Mouse (Mus musculus): Measurements from ENCODE around the gene Trpv5. TPM values are rescaled to one million over a fixed set of nuclear protein-coding genes. Genes with fewer than 3 reads are reported as not detected.

The Trpv5 gene
- total and polyA plus RNA-seq, 3 experiments = not detected

DNA sequence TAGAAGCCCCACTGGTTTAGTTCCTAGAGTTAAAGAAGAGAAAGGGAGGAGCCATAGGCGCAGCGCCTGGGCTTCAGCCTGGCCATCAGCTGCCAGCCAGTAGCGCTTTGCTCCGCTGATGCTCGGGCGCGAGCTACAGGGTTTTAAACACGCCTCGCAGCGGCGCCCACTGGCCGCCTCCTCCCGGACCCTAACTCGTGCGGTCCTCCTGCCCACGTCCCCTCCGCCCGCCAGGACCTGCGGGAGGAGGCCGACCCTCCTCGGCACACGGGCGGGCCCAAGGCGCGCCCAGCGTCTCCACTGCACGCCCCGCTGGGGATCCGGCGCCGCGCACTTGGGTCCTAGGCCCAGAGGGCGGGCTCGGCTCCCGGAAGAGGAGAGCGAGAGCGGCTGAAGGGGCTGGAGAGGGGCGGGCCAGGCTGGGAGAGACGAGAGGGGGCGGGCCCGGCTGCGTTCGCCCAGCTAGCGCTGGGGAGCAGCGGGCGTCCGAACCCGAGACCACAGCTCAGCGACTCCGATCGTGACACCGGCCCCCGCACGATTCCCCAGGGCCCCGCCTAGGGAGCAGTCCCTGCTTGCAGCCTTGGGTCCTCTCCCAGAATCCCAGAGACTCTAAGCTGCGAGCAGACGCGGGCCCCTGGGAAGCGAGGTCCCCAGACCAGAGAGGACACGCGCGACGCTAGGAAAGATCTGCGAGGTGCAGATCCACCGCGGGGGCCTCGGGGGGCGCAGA is 75.3 kb downstream of the Trpv5 start, which contains the start of gene Ephb6:
Ephb6 (plus strand) TSS at position 422 of the 733 bp plus-strand sequence.
- DNase-seq (ENCODE audit: extremely low read depth) = no peak
- no peak within 1 kb of the TSS for H3K27ac ChIP-seq (ENCODE audit: insufficient read depth, low read depth)
- in situ Hi-C loops (cut with MboI; ENCODE audit: low pct_ligation_motif_present, low pct_unique_long_range_greater_than_20kb, low sequenced_read_pairs) = no loop called here

GRCm38 (mm10) chr6:41604401-41605050 is 76.0 kb downstream of the Trpv5 start:
- Histone ChIP-seq H3K79me2 (replicated peaks; ENCODE audit: control insufficient read depth, extremely low read depth, insufficient read depth, poor library complexity, severe bottlenecking) (no peaks in the 10 kb centered on the region), H3K4me3 (replicated peaks in 1 of 3; ENCODE audit: low read depth in 2 of 3, low read length in 2 of 3, poor library complexity in 1 of 3) (no peak overlapping the region), H3K9me3 (replicated peaks; ENCODE audit: low read length) (no peaks in the 10 kb centered on the region), H3K9ac (ENCODE audit: insufficient read depth, low read depth) (no peak overlapping the region), H3K27me3 (replicated peaks) (no peaks in the 10 kb centered on the region), H3K27ac (ENCODE audit: insufficient read depth, low read depth) (no peak overlapping the region), H3K4me2 (ENCODE audit: insufficient read depth, low read depth, poor library complexity, severe bottlenecking) (no peak overlapping the region), H3K4me1 (ENCODE audit: control insufficient read depth in 1 of 2, insufficient read depth in 2 of 2) (no peaks in the 10 kb centered on the region), H3K36me3 (replicated peaks in 1 of 2; ENCODE audit: control insufficient read depth in 1 of 2, insufficient read depth in 1 of 2, low read length in 1 of 2) (no peaks in the 10 kb centered on the region)
- in situ Hi-C loops (cut with MboI; ENCODE audit: low pct_ligation_motif_present, low pct_unique_long_range_greater_than_20kb, low sequenced_read_pairs) = no loop called here
- dilution Hi-C loops (cut with MboI; ENCODE audit: extremely low pct_ligation_motif_present, extremely low pct_unique_long_range_greater_than_20kb, low sequenced_read_pairs) = no loop called here
- no peak for DNase-seq (ENCODE audit: extremely low read depth)
- TF ChIP-seq CTCF (conservative IDR thresholded peaks at IDR 0.05 in 1 of 2, IDR thresholded peaks at IDR 0.05 in 1 of 2; ENCODE audit: low read depth in 2 of 2, low read length in 2 of 2) = peak in 1 of 2 experiments; percentile 20; a peak in 1 of 4 replicates
- peak; percentile 6; the same call in 1 of the 2 replicates for TF ChIP-seq SMC3 (IDR thresholded peaks at IDR 0.05; ENCODE audit: low read depth, low read length)
- TF ChIP-seq MXI1 (IDR thresholded peaks at IDR 0.05; ENCODE audit: low read depth, low read length) = no peak
- peak; percentile 25 for TF ChIP-seq RAD21 (IDR thresholded peaks at IDR 0.05; ENCODE audit: low read depth, low read length)

More for the DNA sequence above, 75.3 kb downstream of the Trpv5 start, which contains the start of gene Ephb6:
- H3K4me1 ChIP-seq (ENCODE audit: control insufficient read depth in 1 of 2, insufficient read depth in 2 of 2) = no peaks in the 10 kb centered on the region
- TF ChIP-seq RCOR1 (conservative IDR thresholded peaks at IDR 0.05; ENCODE audit: low read depth, low read length) = no peak
- no peak for TF ChIP-seq UBTF (IDR thresholded peaks at IDR 0.05; ENCODE audit: low read depth, low read length)
- no peak for TF ChIP-seq BHLHE40 (IDR thresholded peaks at IDR 0.05; ENCODE audit: low read depth, low read length)
- TF ChIP-seq GABPA (IDR thresholded peaks at IDR 0.05; ENCODE audit: insufficient replicate concordance, low read depth, low read length) = no peak
- TF ChIP-seq ZKSCAN1 (IDR thresholded peaks at IDR 0.05; ENCODE audit: borderline replicate concordance, low read depth, low read length) = no peak
- TF ChIP-seq SIN3A (IDR thresholded peaks at IDR 0.05; ENCODE audit: low read length) = no peak
- no peak for TF ChIP-seq POLR2AphosphoS2 (IDR thresholded peaks at IDR 0.05; ENCODE audit: low read depth, low read length)
- TF ChIP-seq HCFC1 (IDR thresholded peaks at IDR 0.05; ENCODE audit: low read depth, low read length) = no peak
- no peak for TF ChIP-seq ZNF384 (IDR thresholded peaks at IDR 0.05; ENCODE audit: low read depth, low read length)
- TF ChIP-seq ZC3H11A (IDR thresholded peaks at IDR 0.05; ENCODE audit: low read depth, low read length) = no peak
- dilution Hi-C loops (cut with MboI; ENCODE audit: extremely low pct_ligation_motif_present, extremely low pct_unique_long_range_greater_than_20kb, low sequenced_read_pairs) = no loop called here
- no peaks in the 10 kb centered on the region for H3K9me3 ChIP-seq (replicated peaks; ENCODE audit: low read length)
- no peak within 1 kb of the TSS for H3K4me3 ChIP-seq (replicated peaks in 1 of 3; ENCODE audit: low read depth in 2 of 3, low read length in 2 of 3, poor library complexity in 1 of 3)
- H3K4me2 ChIP-seq (ENCODE audit: insufficient read depth, low read depth, poor library complexity, severe bottlenecking) = no peak within 1 kb of the TSS
- H3K79me2 ChIP-seq (replicated peaks; ENCODE audit: control insufficient read depth, extremely low read depth, insufficient read depth, poor library complexity, severe bottlenecking) = no peaks in the 10 kb centered on the region
- no peak within 1 kb of the TSS for H3K9ac ChIP-seq (ENCODE audit: insufficient read depth, low read depth)
- no peaks in the 10 kb centered on the region for H3K36me3 ChIP-seq (replicated peaks in 1 of 2; ENCODE audit: control insufficient read depth in 1 of 2, insufficient read depth in 1 of 2, low read length in 1 of 2)
- no peaks in the 10 kb centered on the region for H3K27me3 ChIP-seq (replicated peaks)

Other genes with a start within 250 kb of the Trpv5 start
- gene Gm10334, start 234.6 kb downstream of the Trpv5 start, total RNA-seq (2012; rRNA removed) = not detected in 2 replicates
- not detected in 2 replicates for gene Gm10334, start 234.6 kb downstream of the Trpv5 start, total RNA-seq (2014; rRNA removed)
- gene Gm10334, start 234.6 kb downstream of the Trpv5 start, polyA plus RNA-seq (2012; ENCODE audit: insufficient read length, low read depth) = not detected in 2 replicates
- not detected in 2 replicates for gene Prss1, start 221.8 kb downstream of the Trpv5 start, total RNA-seq (2012; rRNA removed)
- gene Prss1, start 221.8 kb downstream of the Trpv5 start, total RNA-seq (2014; rRNA removed) = not detected in 2 replicates
- gene Prss1, start 221.8 kb downstream of the Trpv5 start, polyA plus RNA-seq (2012; ENCODE audit: insufficient read length, low read depth) = not detected in 2 replicates
- gene Prss2, start 159.0 kb downstream of the Trpv5 start, total RNA-seq (2012; rRNA removed) = not detected in 2 replicates
- gene Prss2, start 159.0 kb downstream of the Trpv5 start, total RNA-seq (2014; rRNA removed) = not detected in 2 replicates
- not detected in 2 replicates for gene Prss2, start 159.0 kb downstream of the Trpv5 start, polyA plus RNA-seq (2012; ENCODE audit: insufficient read length, low read depth)
- gene Ephb6, start 75.3 kb downstream of the Trpv5 start, total RNA-seq (2012; rRNA removed) = 0.04 TPM in 1 of 2 replicates, not detected in the other
- gene Ephb6, start 75.3 kb downstream of the Trpv5 start, total RNA-seq (2014; rRNA removed) = not detected in 2 replicates
- gene Ephb6, start 75.3 kb downstream of the Trpv5 start, polyA plus RNA-seq (2012; ENCODE audit: insufficient read length, low read depth) = not detected in 2 replicates
- gene Trpv6, start 44.4 kb downstream of the Trpv5 start, total RNA-seq (2012; rRNA removed) = not detected in 2 replicates
- not detected in 2 replicates for gene Trpv6, start 44.4 kb downstream of the Trpv5 start, total RNA-seq (2014; rRNA removed)
- gene Trpv6, start 44.4 kb downstream of the Trpv5 start, polyA plus RNA-seq (2012; ENCODE audit: insufficient read length, low read depth) = not detected in 2 replicates
- gene Llcfc1, start 3.7 kb upstream of the Trpv5 start, total RNA-seq (2012; rRNA removed) = not detected in 2 replicates
- not detected in 2 replicates for gene Llcfc1, start 3.7 kb upstream of the Trpv5 start, total RNA-seq (2014; rRNA removed)
- gene Llcfc1, start 3.7 kb upstream of the Trpv5 start, polyA plus RNA-seq (2012; ENCODE audit: insufficient read length, low read depth) = not detected in 2 replicates
- not detected in 2 replicates for gene Kel, start 23.6 kb upstream of the Trpv5 start, total RNA-seq (2012; rRNA removed)
- gene Kel, start 23.6 kb upstream of the Trpv5 start, total RNA-seq (2014; rRNA removed) = not detected in 2 replicates
- not detected in 2 replicates for gene Kel, start 23.6 kb upstream of the Trpv5 start, polyA plus RNA-seq (2012; ENCODE audit: insufficient read length, low read depth)
- not detected in 2 replicates for gene Olfr459, start 94.4 kb upstream of the Trpv5 start, total RNA-seq (2012; rRNA removed)
- not detected in 2 replicates for gene Olfr459, start 94.4 kb upstream of the Trpv5 start, total RNA-seq (2014; rRNA removed)
- not detected in 2 replicates for gene Olfr459, start 94.4 kb upstream of the Trpv5 start, polyA plus RNA-seq (2012; ENCODE audit: insufficient read length, low read depth)
- not detected in 2 replicates for gene Pip, start 166.8 kb upstream of the Trpv5 start, total RNA-seq (2012; rRNA removed)
- not detected in 2 replicates for gene Pip, start 166.8 kb upstream of the Trpv5 start, total RNA-seq (2014; rRNA removed)
- gene Pip, start 166.8 kb upstream of the Trpv5 start, polyA plus RNA-seq (2012; ENCODE audit: insufficient read length, low read depth) = not detected in 2 replicates
- not detected in 2 replicates for gene Sval2, start 172.2 kb upstream of the Trpv5 start, total RNA-seq (2012; rRNA removed)
- gene Sval2, start 172.2 kb upstream of the Trpv5 start, total RNA-seq (2014; rRNA removed) = not detected in 2 replicates
- gene Sval2, start 172.2 kb upstream of the Trpv5 start, polyA plus RNA-seq (2012; ENCODE audit: insufficient read length, low read depth) = not detected in 2 replicates

Measured in CH12.LX (cell line).